Mouse (Mus musculus) heart, adult 2 months (tissue): ENCODE data around the gene Gm21969.

Experiments
- CTCF ChIP-seq: fragments of 200-600 bp; IDR thresholded peaks from 2 replicates; pipeline ENCODE4 v1.8.1; 2022; ENCODE audit warnings: antibody characterized with exemption, mild to moderate bottlenecking, moderate library complexity
- EP300 ChIP-seq: fragments of 200-500 bp; IDR thresholded peaks from 2 replicates; pipeline ENCODE4 v1.6.1; 2011; ENCODE audit warnings: low read depth, low read length, control low read depth; ENCODE audit not compliant: insufficient read depth
- POLR2A ChIP-seq: fragments of 200-500 bp; IDR thresholded peaks from 2 replicates; pipeline ENCODE4 v1.6.1; 2011; ENCODE audit warnings: mild to moderate bottlenecking, low read depth, low read length, control low read depth; ENCODE audit not compliant: insufficient read depth

DNA sequence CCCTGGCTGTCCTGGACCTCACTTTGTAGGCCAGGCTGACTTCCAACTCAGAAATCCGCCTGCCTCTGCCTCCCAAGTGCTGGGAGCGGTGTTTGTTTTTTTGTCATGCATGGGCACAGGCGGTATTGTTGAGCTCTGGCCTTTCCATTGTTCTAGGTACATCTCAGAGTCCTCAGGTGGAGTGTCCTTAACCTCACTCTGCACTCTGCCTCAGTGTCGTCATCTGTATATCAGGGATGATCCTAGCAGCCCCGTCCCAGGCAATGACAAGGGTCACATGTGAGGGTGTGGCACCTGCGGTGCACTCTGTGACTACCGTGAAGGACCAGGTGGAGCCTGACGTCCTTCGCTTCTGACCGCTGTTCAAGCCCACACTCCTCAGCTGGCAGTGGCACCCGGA, 24.4 kb downstream of the Gm21969 start:
- TF ChIP-seq CTCF (no peak), EP300 (no peak), POLR2A (no peak)
